In genomic region chr1:182963329-182963728, GRCm38 (mm10) we compare ENCODE assay signal across 20 mouse cellular contexts. TPM values are rescaled to one million over a fixed set of nuclear protein-coding genes. Genes with fewer than 3 reads are reported as not detected.
DNase-seq lines count a peak whose midpoint lies in the region; ATAC-seq and TF ChIP-seq lines count a peak whose summit lies in the region.
"Had no signal": no experiment of that assay in that cellular context is flagged by ENCODE, and none has a peak within 500 bp of the region (broad histone marks: within the 10 kb centered on the region; RNA-seq: fewer than 3 reads in every experiment).

No protein-coding gene starts in this region.

- WGBS in forebrain, postnatal 0 days = 36% methylated on average over 5 of the region's 5 CpGs
- 42% methylated on average over 5 of the region's 5 CpGs for WGBS in forebrain, embryonic 16.5 days
- WGBS in midbrain, embryonic 14.5 days = 53% methylated on average over 5 of the region's 5 CpGs

- peak; percentile 52 for TF ChIP-seq CTCF in forebrain, postnatal 0 days (IDR thresholded peaks at IDR 0.05; ENCODE audit: low read depth)
- TF ChIP-seq CTCF in layer of hippocampus, adult 2 months (conservative IDR thresholded peaks at IDR 0.05) = 0 out of 2 replicates have a peak, but pooled peaks have one; percentile 7

- no peaks in the 10 kb centered on the region; the same call in 1 of the 2 replicates for H3K27me3 ChIP-seq in forebrain, postnatal 0 days (ENCODE audit: insufficient read depth, low read length)
- H3K27me3 ChIP-seq in forebrain, embryonic 16.5 days (replicated peaks; ENCODE audit: control insufficient read depth, insufficient read depth, low read length) = peaks cover 4% of the 10 kb centered on the region; the same call in 1 of the 2 replicates
- no peaks in the 10 kb centered on the region for H3K27me3 ChIP-seq in midbrain, embryonic 14.5 days (ENCODE audit: control insufficient read depth, insufficient read depth, low read length)
- H3K27me3 ChIP-seq: hindbrain, embryonic 13.5 days had no signal

- H3K4me3 ChIP-seq in forebrain, postnatal 0 days (ENCODE audit: low read depth, low read length) = no peak overlapping the region
- no peak overlapping the region for H3K4me3 ChIP-seq in forebrain, embryonic 16.5 days (replicated peaks; ENCODE audit: low read length)
- H3K4me3 ChIP-seq in layer of hippocampus, adult 2 months = no peak overlapping the region
- H3K4me3 ChIP-seq in midbrain, embryonic 14.5 days (replicated peaks; ENCODE audit: low read depth, low read length) = no peak overlapping the region
- H3K4me3 ChIP-seq: embryonic facial prominence, embryonic 10.5 days; hindbrain, embryonic 13.5 days; liver, embryonic 12.5 days had no signal

- DNase-seq in forebrain, postnatal 0 days = no peak
- DNase-seq in layer of hippocampus, adult 2 months (ENCODE audit: low spot score in 2 of 2) = no peak
- no peak for DNase-seq in layer of hippocampus, adult 9-11 months
- peak; percentile 37 for DNase-seq in NIH3T3 (ENCODE audit: low read depth)
- peak; percentile 56 for DNase-seq in midbrain, embryonic 14.5 days
- DNase-seq in layer of hippocampus, postnatal 10 days (ENCODE audit: low spot score in 2 of 2) = no peak
- DNase-seq: adrenal gland, adult 8-10 months; cerebellum, adult 9-10 months; heart, postnatal 14 days; lung, adult 2 months; right cerebral cortex, adult 18-20 months; thymus, postnatal 25 days had no signal

- H3K4me1 ChIP-seq in forebrain, postnatal 0 days (ENCODE audit: insufficient read depth) = peaks cover 10% of the 10 kb centered on the region; the same call in 1 of the 2 replicates
- peaks cover 22% of the 10 kb centered on the region for H3K4me1 ChIP-seq in forebrain, embryonic 16.5 days (replicated peaks; ENCODE audit: control insufficient read depth, insufficient read depth, low read length)
- H3K4me1 ChIP-seq in midbrain, embryonic 14.5 days (ENCODE audit: control insufficient read depth, insufficient read depth, low read length) = peaks cover 29% of the 10 kb centered on the region

- H3K9me3 ChIP-seq in forebrain, postnatal 0 days (ENCODE audit: low read length) = no peaks in the 10 kb centered on the region
- no peaks in the 10 kb centered on the region for H3K9me3 ChIP-seq in forebrain, embryonic 16.5 days (ENCODE audit: control insufficient read depth, low read length)
- no peaks in the 10 kb centered on the region for H3K9me3 ChIP-seq in midbrain, embryonic 14.5 days (ENCODE audit: control insufficient read depth, low read length)
- H3K9me3 ChIP-seq: embryonic facial prominence, embryonic 10.5 days; hindbrain, embryonic 13.5 days; liver, embryonic 12.5 days had no signal

- H3K4me2 ChIP-seq in forebrain, postnatal 0 days (ENCODE audit: low read depth) = no peak overlapping the region
- no peak overlapping the region for H3K4me2 ChIP-seq in forebrain, embryonic 16.5 days (ENCODE audit: low read length)
- no peak overlapping the region for H3K4me2 ChIP-seq in midbrain, embryonic 14.5 days (ENCODE audit: low read length)
- H3K4me2 ChIP-seq: heart, embryonic 11.5 days; hindbrain, embryonic 13.5 days; liver, embryonic 12.5 days had no signal

- H3K9ac ChIP-seq in forebrain, postnatal 0 days = no peak overlapping the region
- no peak overlapping the region for H3K9ac ChIP-seq in forebrain, embryonic 16.5 days (replicated peaks; ENCODE audit: low read depth, low read length)
- no peak overlapping the region for H3K9ac ChIP-seq in midbrain, embryonic 14.5 days (replicated peaks; ENCODE audit: low read length)
- H3K9ac ChIP-seq: hindbrain, embryonic 13.5 days; liver, embryonic 12.5 days had no signal

- H3K27ac ChIP-seq in forebrain, postnatal 0 days (ENCODE audit: low read depth, low read length) = no peak overlapping the region
- H3K27ac ChIP-seq in forebrain, embryonic 16.5 days (ENCODE audit: low read length) = no peak overlapping the region
- no peak overlapping the region for H3K27ac ChIP-seq in layer of hippocampus, adult 2 months
- H3K27ac ChIP-seq in midbrain, embryonic 14.5 days (replicated peaks; ENCODE audit: low read depth, low read length) = no peak overlapping the region; the same call in 1 of the 2 replicates
- H3K27ac ChIP-seq: embryonic facial prominence, embryonic 10.5 days; hindbrain, embryonic 13.5 days; liver, embryonic 12.5 days had no signal

- peak; percentile 32; the same call in 1 of the 2 replicates for ATAC-seq in forebrain, postnatal 0 days
- ATAC-seq in forebrain, embryonic 16.5 days = no peak
- no peak for ATAC-seq in midbrain, embryonic 14.5 days (ENCODE audit: low FRiP score, low TSS enrichment)
- ATAC-seq: forebrain, embryonic 14.5 days; liver, embryonic 12.5 days had no signal

- no peaks in the 10 kb centered on the region for H3K36me3 ChIP-seq in forebrain, postnatal 0 days (ENCODE audit: insufficient read depth)
- no peaks in the 10 kb centered on the region for H3K36me3 ChIP-seq in forebrain, embryonic 16.5 days (ENCODE audit: control insufficient read depth, insufficient read depth)
- H3K36me3 ChIP-seq in midbrain, embryonic 14.5 days (ENCODE audit: control insufficient read depth, insufficient read depth, low read length) = no peaks in the 10 kb centered on the region
- H3K36me3 ChIP-seq: embryonic facial prominence, embryonic 10.5 days; hindbrain, embryonic 13.5 days; liver, embryonic 12.5 days had no signal

RNA-seq across cellular contexts. Expression of gene Tlr5, which starts 8.7 kb away (rescaled TPM):
- total RNA-seq in forebrain, postnatal 0 days (2014; rRNA removed) = 0.38 and 0.76 TPM in 2 replicates
- 0.18 and 0.21 TPM in 2 replicates for polyA plus RNA-seq in forebrain, postnatal 0 days (2015; fragmentation: Nextera tagmentation; extraction: Ambion mirVana)
- 0.09 TPM in 1 of 2 replicates, not detected in the other for polyA plus RNA-seq in forebrain, embryonic 16.5 days (2015; fragmentation: Nextera tagmentation; extraction: Ambion mirVana)
- under 1 TPM; 0.22 to 0.44 TPM for total RNA-seq in layer of hippocampus, adult 2 months (2021)
- polyA plus RNA-seq in midbrain, embryonic 14.5 days (2014; fragmentation: Nextera tagmentation; extraction: Ambion mirVana) = 0.09 and 0.25 TPM in 2 replicates
- total RNA-seq in layer of hippocampus, postnatal 10 days (2021) = under 1 TPM; 0.67 to 0.69 TPM
- total RNA-seq: common myeloid progenitor, adult 5-6 weeks; MEL had no signal

Comparison
In these comparisons a context has a peak if more than half of its experiments do, and no peak if none do; other contexts are left out.
1. DNase-seq: peak in NIH3T3 (single experiment) and midbrain, embryonic 14.5 days (single experiment); none in forebrain, postnatal 0 days (single experiment), layer of hippocampus, adult 2 months (0 of 2), layer of hippocampus, adult 9-11 months (single experiment) and layer of hippocampus, postnatal 10 days (0 of 2).